Mouse (Mus musculus) limb, embryonic 13.5 days (tissue): ENCODE measurements around the gene Laptm5. TPM values are rescaled to one million over a fixed set of nuclear protein-coding genes. Genes with fewer than 3 reads are reported as not detected.
A peak's percentile ranks its signal among the peaks of the same experiment; 100 is the strongest.

Experiments used
- ATAC-seq: fragments of 200-750 bp; cut with Nextera tagmentation; 2 replicates; pipeline ENCODE4 v1.8.0; 2017; ENCODE audit warnings: low read depth, moderate number of reproducible peaks, moderate TSS enrichment; ENCODE audit not compliant: low FRiP score
- H3K27ac ChIP-seq: fragments of 300-500 bp; sonication (generic); 2 replicates; pipeline ENCODE4 v1.5.1; 2015; ENCODE audit warnings: inconsistent platforms, mild to moderate bottlenecking, moderate library complexity
- H3K27me3 ChIP-seq: fragments of 300-500 bp; sonication (generic); 2 replicates; pipeline ENCODE4 v1.6.1; 2015; ENCODE audit warnings: mild to moderate bottlenecking, inconsistent platforms
- H3K36me3 ChIP-seq: fragments of 300-500 bp; sonication (generic); 2 replicates; pipeline ENCODE4 v1.6.1; 2015; ENCODE audit warnings: inconsistent platforms, mild to moderate bottlenecking, moderate library complexity
- H3K4me1 ChIP-seq: fragments of 300-500 bp; sonication (generic); 2 replicates; pipeline ENCODE4 v1.6.1; 2015; ENCODE audit warnings: inconsistent platforms
- H3K4me2 ChIP-seq: fragments of 300-500 bp; sonication (generic); replicated peaks from 2 replicates; pipeline ENCODE4 v1.6.1; 2015; ENCODE audit warnings: inconsistent platforms, mild to moderate bottlenecking, moderate library complexity
- H3K4me3 ChIP-seq: fragments of 300-500 bp; sonication (generic); 2 replicates; pipeline ENCODE4 v1.5.1; 2015; ENCODE audit warnings: moderate library complexity, mild to moderate bottlenecking, inconsistent platforms
- H3K9ac ChIP-seq: fragments of 300-500 bp; sonication (generic); 2 replicates; pipeline ENCODE4 v1.6.1; 2015; ENCODE audit warnings: mild to moderate bottlenecking, inconsistent platforms
- H3K9me3 ChIP-seq: fragments of 300-500 bp; sonication (generic); 2 replicates; pipeline ENCODE4 v1.6.1; 2016; ENCODE audit warnings: inconsistent platforms
- WGBS: fragments of 180-500 bp; shearing (Covaris S2); methylation state at CpG from one replicate; pipeline ENCODE4 v1.1.7; 2015; 5-methylcytosine and 5-hydroxymethylcytosine counted together
- polyA plus RNA-seq: library from polyadenylated mRNA; unstranded; fragments of >200 nt; fragmentation: Nextera tagmentation; extraction: Ambion mirVana; gene quantifications from 2 replicates; pipeline ENCODE4 v1.2.1, GENCODE M21; 2015

The Laptm5 gene
- polyA plus RNA-seq, 1 experiment from 2014 or later: 35.9 TPM

DNA sequence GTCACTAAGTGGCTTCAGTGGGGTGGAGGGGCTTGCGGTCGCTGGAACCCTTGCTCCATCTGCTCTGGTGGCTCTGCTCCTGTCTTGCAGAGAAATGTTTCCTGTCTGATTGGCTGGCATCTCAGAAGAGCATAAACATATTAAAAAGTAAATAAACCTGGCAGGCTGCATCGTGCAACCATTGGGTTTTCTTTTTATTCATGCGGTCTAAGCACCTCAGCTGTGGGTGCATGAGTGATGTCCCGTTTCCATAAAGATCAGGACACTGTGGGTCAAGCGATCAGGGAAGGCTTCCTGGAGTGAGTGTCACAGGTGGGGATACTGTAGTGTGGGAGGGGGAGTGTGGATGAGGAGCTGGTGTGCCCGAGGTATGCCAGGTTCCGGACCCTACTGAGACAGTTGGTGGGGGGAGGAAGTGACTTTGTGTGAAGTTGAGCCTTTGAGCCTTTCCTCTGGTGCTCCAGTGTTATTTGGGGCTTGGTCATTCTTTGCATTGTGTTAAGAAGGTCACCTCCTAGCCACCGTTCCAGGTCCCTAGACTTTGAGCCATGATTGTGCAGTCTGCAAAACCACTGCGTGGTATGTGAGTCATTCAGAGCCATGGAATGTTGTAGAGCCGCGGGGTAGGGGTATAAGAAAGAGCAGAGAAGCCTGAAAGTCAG is 2.2 kb downstream of the Laptm5 start:
- H3K4me1 ChIP-seq: peaks cover 28% of the 10 kb centered on the region
- no peak overlapping the region for H3K9ac ChIP-seq
- no peak overlapping the region for H3K4me2 ChIP-seq
- no peaks in the 10 kb centered on the region for H3K36me3 ChIP-seq
- no peak overlapping the region for H3K27ac ChIP-seq
- WGBS: 70% methylated on average over 12 of the region's 12 CpGs
- no peak for ATAC-seq
- no peaks in the 10 kb centered on the region for H3K9me3 ChIP-seq
- H3K27me3 ChIP-seq: no peaks in the 10 kb centered on the region
- no peak overlapping the region for H3K4me3 ChIP-seq

DNA sequence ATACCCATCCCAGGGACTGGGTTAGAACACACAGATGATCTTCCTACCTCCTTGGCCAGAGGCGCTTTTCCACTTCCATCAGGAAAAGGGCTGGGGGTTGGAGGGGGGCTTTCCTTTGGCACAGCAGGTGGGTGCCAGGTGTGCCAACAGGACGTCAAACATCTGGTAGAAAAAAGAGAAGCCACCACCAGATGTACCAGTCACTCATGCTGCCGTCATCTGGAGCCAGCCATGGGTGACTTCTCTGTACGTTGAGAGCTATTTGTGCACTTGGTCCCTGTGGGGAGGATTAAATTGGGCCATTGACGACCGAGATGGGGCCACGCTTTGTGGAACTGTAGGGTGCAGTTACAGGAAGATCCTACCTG is 2.7 kb downstream of the Laptm5 start:
- Histone ChIP-seq H3K4me3 (no peak overlapping the region), H3K4me1 (peaks cover 27% of the 10 kb centered on the region)
- 42% methylated on average over 7 of the region's 7 CpGs for WGBS

DNA sequence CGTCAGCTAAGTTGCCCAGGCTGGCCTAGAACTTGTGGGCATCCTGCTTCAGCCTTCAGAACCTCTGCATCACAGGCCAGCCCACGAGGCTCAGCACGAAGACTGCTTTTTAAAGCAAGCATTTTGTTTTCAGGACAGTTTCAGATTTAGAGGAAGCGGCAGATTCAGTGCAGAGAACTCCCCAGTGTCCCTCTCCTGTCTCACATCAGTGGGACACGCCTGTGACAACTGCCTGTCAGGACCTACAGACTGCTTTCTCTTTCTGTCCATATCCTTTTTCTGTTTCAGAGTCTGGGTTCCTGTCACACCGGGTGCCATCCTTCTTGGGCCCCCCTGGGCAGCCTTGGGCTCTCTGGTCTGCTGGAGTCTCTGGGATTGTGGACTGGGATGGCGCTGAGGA is 3.7 kb downstream of the Laptm5 start:
- H3K27me3 ChIP-seq: no peaks in the 10 kb centered on the region
- peaks cover 30% of the 10 kb centered on the region for H3K4me1 ChIP-seq
- 78% methylated on average over 7 of the region's 7 CpGs for WGBS
- H3K27ac ChIP-seq: no peak overlapping the region
- no peak overlapping the region for H3K9ac ChIP-seq
- no peaks in the 10 kb centered on the region for H3K9me3 ChIP-seq
- no peak for ATAC-seq
- H3K36me3 ChIP-seq: no peaks in the 10 kb centered on the region
- H3K4me2 ChIP-seq: no peak overlapping the region
- no peak overlapping the region for H3K4me3 ChIP-seq

More for the DNA sequence above, 2.7 kb downstream of the Laptm5 start:
- H3K9me3 ChIP-seq: no peaks in the 10 kb centered on the region
- H3K4me2 ChIP-seq: no peak overlapping the region
- H3K27ac ChIP-seq: no peak overlapping the region
- no peaks in the 10 kb centered on the region for H3K36me3 ChIP-seq
- no peaks in the 10 kb centered on the region for H3K27me3 ChIP-seq
- H3K9ac ChIP-seq: no peak overlapping the region
- ATAC-seq: no peak

DNA sequence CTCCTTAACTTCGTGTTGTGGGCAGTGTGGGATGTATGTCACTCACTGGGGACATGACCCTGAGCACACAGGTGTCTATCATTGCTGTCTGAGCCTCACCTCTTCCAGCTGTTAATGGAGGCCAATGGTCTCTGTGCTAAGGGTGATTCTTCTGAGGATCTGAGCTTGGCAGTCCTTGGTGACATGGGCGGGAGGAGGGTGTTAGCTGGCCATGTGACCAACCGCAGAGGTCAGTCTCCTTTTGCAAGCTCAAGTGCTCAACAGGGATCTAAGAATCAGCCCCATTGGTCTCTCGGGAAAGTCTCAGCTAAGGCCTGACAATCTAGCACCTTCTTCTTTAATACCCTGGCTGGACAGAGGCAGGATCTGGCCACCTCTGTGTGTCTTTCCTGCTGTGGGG is 4.6 kb downstream of the Laptm5 start:
- Histone ChIP-seq H3K36me3 (no peaks in the 10 kb centered on the region), H3K4me2 (no peak overlapping the region), H3K27me3 (no peaks in the 10 kb centered on the region), H3K9me3 (no peaks in the 10 kb centered on the region), H3K9ac (no peak overlapping the region), H3K27ac (no peak overlapping the region), H3K4me3 (no peak overlapping the region), H3K4me1 (peaks cover 30% of the 10 kb centered on the region)
- WGBS: 74% methylated on average over 4 of the region's 4 CpGs
- ATAC-seq: no peak

DNA sequence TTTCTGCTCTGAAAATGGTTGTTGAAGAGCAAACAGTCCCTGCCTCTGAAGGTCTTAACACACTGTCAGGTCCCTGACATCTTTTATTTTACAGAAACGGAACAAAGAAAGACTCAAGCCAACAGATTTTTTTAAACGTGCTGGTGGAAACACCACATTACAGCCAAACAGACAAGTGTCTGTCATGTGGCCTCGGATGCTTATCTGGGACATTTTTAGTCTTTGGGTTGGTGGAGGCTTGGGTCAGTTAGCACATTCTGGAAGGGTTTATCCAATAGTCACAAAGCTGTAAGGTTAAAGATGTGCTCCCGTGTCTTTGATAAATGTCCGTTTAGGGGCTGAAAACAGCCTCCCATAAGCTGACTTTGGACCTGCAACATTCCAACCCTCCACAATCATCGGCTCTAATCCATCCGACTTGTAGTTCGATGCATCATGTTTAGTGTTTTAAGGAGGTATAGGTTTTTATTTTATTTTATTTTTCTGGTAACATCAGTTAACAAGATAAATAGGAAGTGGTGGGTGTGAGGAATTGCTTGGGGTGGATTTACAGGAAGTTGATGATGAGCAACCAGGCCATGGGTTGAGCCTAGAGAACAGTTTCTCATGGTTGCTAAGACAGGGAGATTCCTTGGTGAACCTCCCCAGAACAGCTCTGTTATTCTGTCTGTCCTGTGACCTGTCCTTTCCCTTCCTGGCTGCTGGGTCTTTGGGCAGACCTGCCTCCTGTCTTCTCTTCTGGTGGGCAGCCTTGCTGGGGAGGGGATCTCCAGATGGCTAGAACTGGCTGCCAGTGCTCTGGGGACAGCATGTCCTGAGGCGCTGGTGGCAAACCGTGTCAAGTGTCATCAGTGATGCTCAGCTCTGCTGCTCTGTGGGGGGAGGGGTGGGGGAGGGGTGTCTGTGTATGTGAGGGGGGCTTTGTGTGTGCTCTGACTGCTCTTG is 6.2 kb downstream of the Laptm5 start:
- 74% methylated on average over 10 of the region's 10 CpGs for WGBS
- no peak for ATAC-seq

DNA sequence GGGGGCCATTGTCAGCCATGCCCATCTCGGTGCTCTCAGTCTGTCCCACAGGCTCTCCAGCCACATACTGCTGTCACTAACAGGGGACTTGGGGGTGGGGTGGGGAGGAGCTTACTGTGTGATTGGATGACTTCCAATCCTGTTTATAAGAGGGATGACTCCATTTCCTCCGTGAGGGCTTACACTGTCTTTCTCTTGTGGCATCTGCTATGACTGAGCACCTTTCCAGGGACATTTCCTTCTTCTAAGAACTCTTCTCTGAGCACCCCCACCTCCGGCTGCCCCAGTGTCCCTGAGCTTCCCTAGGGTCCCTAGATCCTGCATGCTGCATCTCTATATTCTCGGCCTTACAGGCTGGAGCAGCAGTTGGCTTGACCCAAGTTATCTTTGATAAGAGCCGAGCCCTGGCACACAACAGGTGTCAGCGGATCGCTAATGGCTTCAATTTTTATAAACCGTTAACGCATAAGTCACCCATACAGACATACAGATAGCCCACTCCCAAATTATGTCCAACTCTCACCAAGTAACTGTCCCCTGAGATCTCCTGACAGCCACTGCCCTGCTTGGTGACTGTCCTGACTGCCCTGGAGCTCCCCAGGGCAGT is 6.9 kb downstream of the Laptm5 start:
- no peak for ATAC-seq
- H3K36me3 ChIP-seq: no peaks in the 10 kb centered on the region
- 69% methylated on average over 9 of the region's 9 CpGs for WGBS
- no peak overlapping the region for H3K4me2 ChIP-seq
- H3K4me1 ChIP-seq: peaks cover 17% of the 10 kb centered on the region
- no peak overlapping the region for H3K9ac ChIP-seq
- H3K27ac ChIP-seq: no peak overlapping the region
- no peaks in the 10 kb centered on the region for H3K27me3 ChIP-seq
- no peaks in the 10 kb centered on the region for H3K9me3 ChIP-seq
- no peak overlapping the region for H3K4me3 ChIP-seq

More for the DNA sequence above, 6.2 kb downstream of the Laptm5 start:
- Histone ChIP-seq H3K9me3 (no peaks in the 10 kb centered on the region), H3K27me3 (no peaks in the 10 kb centered on the region), H3K27ac (no peak overlapping the region), H3K4me3 (no peak overlapping the region), H3K4me2 (no peak overlapping the region), H3K9ac (no peak overlapping the region), H3K36me3 (no peaks in the 10 kb centered on the region), H3K4me1 (peaks cover 17% of the 10 kb centered on the region)

DNA sequence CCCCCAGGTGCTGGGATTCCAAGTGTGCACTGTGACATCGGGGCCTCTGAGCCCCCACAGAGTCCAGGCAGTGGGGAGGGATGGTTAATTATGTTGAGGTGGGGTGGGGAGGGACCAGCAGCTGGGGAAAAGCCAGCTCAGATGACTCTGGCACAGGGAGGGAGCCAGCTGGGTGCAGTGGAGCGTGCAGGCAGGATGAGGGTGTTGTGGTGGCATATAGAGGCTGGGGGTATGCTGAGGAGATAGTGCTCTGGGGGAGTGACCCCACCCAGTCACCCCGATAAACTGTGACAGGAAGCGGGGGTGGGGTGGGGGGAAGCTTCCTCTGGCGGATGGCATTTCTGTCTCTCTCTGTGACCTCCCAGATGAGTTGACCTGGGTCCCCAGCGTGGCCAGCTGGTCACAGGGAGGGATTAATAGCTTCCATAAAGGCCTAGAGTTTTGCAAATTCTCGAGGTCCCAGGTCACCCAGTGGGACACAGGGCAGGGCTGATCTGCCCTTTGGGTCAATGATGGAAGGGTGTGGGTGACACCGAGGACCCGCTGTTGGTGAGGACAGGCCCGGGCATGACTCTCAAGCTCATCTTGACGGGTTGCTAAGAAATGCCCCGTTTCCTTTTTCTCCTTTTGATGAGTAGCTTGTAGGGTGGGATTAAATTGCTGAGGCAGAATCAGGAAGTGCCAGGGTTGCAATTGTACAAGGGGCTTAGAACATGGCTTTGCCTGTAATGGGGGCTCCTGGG is 8.2 kb downstream of the Laptm5 start:
- no peaks in the 10 kb centered on the region for H3K9me3 ChIP-seq
- H3K36me3 ChIP-seq: no peaks in the 10 kb centered on the region
- no peak overlapping the region for H3K4me2 ChIP-seq
- H3K27me3 ChIP-seq: no peaks in the 10 kb centered on the region
- 45% methylated on average over 12 of the region's 12 CpGs for WGBS
- H3K4me1 ChIP-seq: peaks cover 8% of the 10 kb centered on the region
- H3K27ac ChIP-seq: no peak overlapping the region
- no peak overlapping the region for H3K4me3 ChIP-seq
- H3K9ac ChIP-seq: 0 out of 2 replicates have a peak overlapping the region, but pooled peaks have one; percentile 19
- no peak for ATAC-seq

DNA sequence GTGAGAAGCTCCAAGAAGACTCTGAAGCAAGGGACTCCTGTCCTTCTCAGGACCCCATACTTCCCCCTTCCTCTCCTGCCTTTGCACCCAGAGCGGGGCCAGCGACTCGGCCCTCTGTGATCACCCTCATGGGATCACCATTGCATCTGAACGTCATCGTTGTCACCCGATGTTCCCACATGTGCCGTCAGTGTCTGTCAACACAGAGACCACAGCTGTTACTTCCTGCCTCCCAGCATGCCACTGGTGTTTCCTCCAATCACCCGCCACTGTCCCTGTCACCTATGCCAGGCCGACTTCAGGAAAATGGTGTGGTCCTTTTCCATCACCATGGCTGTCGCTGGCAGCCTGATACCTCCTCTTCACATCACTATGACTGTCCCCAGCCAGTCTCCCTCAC is 9.1 kb downstream of the Laptm5 start:
- no peaks in the 10 kb centered on the region for H3K27me3 ChIP-seq
- peaks cover 8% of the 10 kb centered on the region for H3K4me1 ChIP-seq
- H3K9ac ChIP-seq: no peak overlapping the region
- no peak overlapping the region for H3K4me2 ChIP-seq
- no peak overlapping the region for H3K4me3 ChIP-seq
- no peaks in the 10 kb centered on the region for H3K36me3 ChIP-seq
- H3K27ac ChIP-seq: no peak overlapping the region
- H3K9me3 ChIP-seq: no peaks in the 10 kb centered on the region
- 70% methylated on average over 10 of the region's 10 CpGs for WGBS
- ATAC-seq: no peak

DNA sequence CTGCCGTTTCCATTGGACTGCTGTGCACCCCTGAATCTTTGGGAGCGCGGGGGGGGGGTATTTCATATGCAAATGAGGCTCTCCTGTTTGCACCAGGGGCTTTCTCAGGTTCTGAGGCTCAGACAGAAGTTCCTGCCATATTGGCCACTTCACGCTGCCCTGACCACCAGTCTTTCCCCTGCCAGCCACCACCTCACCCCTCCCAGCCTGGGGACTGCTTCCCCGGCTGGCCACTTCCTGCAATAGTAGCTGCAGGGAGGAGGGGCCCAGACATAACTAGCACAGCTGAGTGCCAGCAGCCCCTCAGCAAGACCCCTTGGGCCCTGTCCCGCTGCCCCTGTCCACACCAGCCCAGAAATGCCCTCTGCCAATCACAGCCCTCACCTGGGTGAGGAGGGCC is 13.3 kb downstream of the Laptm5 start:
- Histone ChIP-seq H3K27ac (no peak overlapping the region), H3K9ac (no peak overlapping the region), H3K4me1 (no peaks in the 10 kb centered on the region), H3K4me2 (no peak overlapping the region), H3K4me3 (no peak overlapping the region), H3K27me3 (no peaks in the 10 kb centered on the region), H3K36me3 (no peaks in the 10 kb centered on the region), H3K9me3 (no peaks in the 10 kb centered on the region)
- no peak for ATAC-seq
- WGBS: 59% methylated on average over 6 of the region's 6 CpGs

DNA sequence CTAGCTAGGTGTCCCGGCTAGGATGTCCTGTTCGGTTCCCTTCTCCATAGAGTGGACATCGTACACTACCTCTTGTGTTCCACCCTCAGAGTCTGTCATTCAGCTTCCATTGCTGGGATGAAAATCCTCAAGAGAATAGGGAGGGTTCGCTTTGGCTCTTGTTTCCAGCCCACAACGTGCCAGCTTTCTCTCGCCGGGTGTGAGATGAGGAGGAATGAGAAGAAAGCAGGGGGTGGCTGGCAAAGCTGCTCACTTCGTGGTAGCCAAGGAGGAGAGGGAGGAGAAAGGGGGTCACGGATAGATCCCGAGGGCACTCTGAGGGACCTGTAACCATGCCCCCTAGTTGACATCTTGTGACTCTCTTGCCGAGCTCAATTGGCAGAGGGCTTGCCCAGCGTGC is 14.9 kb downstream of the Laptm5 start:
- Histone ChIP-seq H3K27me3 (no peaks in the 10 kb centered on the region), H3K27ac (no peak overlapping the region), H3K9me3 (no peaks in the 10 kb centered on the region), H3K36me3 (no peaks in the 10 kb centered on the region), H3K4me1 (no peaks in the 10 kb centered on the region), H3K9ac (no peak overlapping the region), H3K4me3 (no peak overlapping the region), H3K4me2 (no peak overlapping the region)
- whole genome bisulfite sequencing: 92% methylated on average over 12 of the region's 12 CpGs
- ATAC-seq: no peak

DNA sequence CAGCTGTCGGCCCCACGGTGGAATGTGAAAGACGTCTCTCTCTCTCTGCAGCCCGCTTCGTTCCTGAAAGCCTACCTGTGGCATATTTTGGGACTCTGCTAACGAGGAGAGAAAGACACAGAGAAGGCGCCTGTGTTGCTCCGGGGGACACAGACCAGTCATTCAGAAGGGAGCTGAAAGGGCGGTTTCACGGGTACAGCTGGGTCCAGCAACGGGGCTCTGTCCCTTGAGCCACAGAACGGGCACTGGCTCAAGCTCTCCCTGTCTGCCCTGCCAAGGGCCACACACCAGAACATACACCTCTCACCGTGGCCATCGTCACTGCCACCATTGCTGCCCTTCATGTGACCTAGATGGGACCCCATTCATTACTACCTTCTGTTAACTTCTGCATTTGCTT is 29.7 kb downstream of the Laptm5 start:
- no peaks in the 10 kb centered on the region for H3K9me3 ChIP-seq
- no peak overlapping the region for H3K4me3 ChIP-seq
- H3K9ac ChIP-seq: no peak overlapping the region
- no peaks in the 10 kb centered on the region for H3K27me3 ChIP-seq
- no peak for ATAC-seq
- WGBS: 40% methylated on average over 14 of the region's 14 CpGs
- H3K4me2 ChIP-seq: no peak overlapping the region; the same call in 1 of the 2 replicates
- peaks cover 42% of the 10 kb centered on the region for H3K4me1 ChIP-seq
- peak overlapping the region; percentile 55; the same call in 1 of the 2 replicates for H3K27ac ChIP-seq
- no peaks in the 10 kb centered on the region for H3K36me3 ChIP-seq
